Mouse (Mus musculus) T-cell, adult 66 days (primary cell): ENCODE measurements around the gene Tmco5b. TPM values are rescaled to one million over a fixed set of nuclear protein-coding genes. Genes with fewer than 3 reads are reported as not detected.

ENCODE experiments used
- total RNA-seq, 2 experiments: library from RNA; stranded (reverse); gene quantifications; 3 replicates in 1 of 2; 4 replicates in 1 of 2; pipeline ENCODE4 v1.2.4; 2023

Gene Tmco5b
- total RNA-seq, result not detected

GRCm38 (mm10) chr2:113285432-113285831 is at the start of gene Tmco5b:
Gene Tmco5b (plus strand): TSS chr2:113285732.

Other genes with a start within 250 kb of the Tmco5b start
- gene Ryr3, start 68.6 kb upstream of the Tmco5b start, total RNA-seq, result under 1 TPM; 0.32 to 0.39 TPM
- under 1 TPM in 1 of 2 experiments, not detected in 1; 0.32 TPM for gene Fmn1, start 42.0 kb downstream of the Tmco5b start, total RNA-seq